In genomic region chr6:114227378-114227777, GRCm38 (mm10) we compare ENCODE assay signal across 17 mouse cellular contexts. TPM values are rescaled to one million over a fixed set of nuclear protein-coding genes. Genes with fewer than 3 reads are reported as not detected.
DNase-seq lines count a peak whose midpoint lies in the region; ATAC-seq and TF ChIP-seq lines count a peak whose summit lies in the region.
"Had no signal": no experiment of that assay in that cellular context is flagged by ENCODE, and none has a peak within 500 bp of the region (broad histone marks: within the 10 kb centered on the region; RNA-seq: fewer than 3 reads in every experiment).

No protein-coding gene starts in this region.

- H3K36me3 ChIP-seq in midbrain, embryonic 10.5 days = no peaks in the 10 kb centered on the region
- H3K36me3 ChIP-seq in midbrain, embryonic 11.5 days (ENCODE audit: control insufficient read depth, insufficient read depth, low read length) = no peaks in the 10 kb centered on the region
- no peaks in the 10 kb centered on the region; the same call in 1 of the 2 replicates for H3K36me3 ChIP-seq in hindbrain, postnatal 0 days (ENCODE audit: insufficient read depth, low read length)
- H3K36me3 ChIP-seq in midbrain, embryonic 15.5 days (replicated peaks) = no peaks in the 10 kb centered on the region
- H3K36me3 ChIP-seq: embryonic facial prominence, embryonic 15.5 days; forebrain, embryonic 15.5 days; heart, embryonic 15.5 days; intestine, embryonic 15.5 days had no signal

- DNase-seq in adrenal gland, adult 2 months = peak; percentile 15
- no peak for DNase-seq in adrenal gland, postnatal 10 days
- peak; percentile 44 for DNase-seq in midbrain, embryonic 10.5 days (ENCODE audit: low spot score)
- no peak for DNase-seq in midbrain, embryonic 11.5 days (ENCODE audit: low spot score, missing footprints)
- DNase-seq in hindbrain, postnatal 0 days (ENCODE audit: low spot score) = peak; percentile 35
- DNase-seq in spleen, adult 12 weeks (ENCODE audit: low spot score) = no peak
- no peak for DNase-seq in urinary bladder, adult 18-20 months (ENCODE audit: low spot score in 2 of 2)
- DNase-seq: cerebellum, postnatal 10 days; gastrocnemius, postnatal 10 days; kidney, postnatal 10 days; lung, postnatal 4 days had no signal

- WGBS in midbrain, embryonic 10.5 days = 2% methylated on average over 2 of the region's 2 CpGs
- WGBS in midbrain, embryonic 11.5 days = 0% methylated on average over 2 of the region's 2 CpGs
- WGBS in hindbrain, postnatal 0 days = 6% methylated on average over 2 of the region's 2 CpGs
- WGBS in midbrain, embryonic 15.5 days = 2% methylated on average over 2 of the region's 2 CpGs

- no peaks in the 10 kb centered on the region for H3K9me3 ChIP-seq in midbrain, embryonic 10.5 days (replicated peaks)
- no peaks in the 10 kb centered on the region for H3K9me3 ChIP-seq in midbrain, embryonic 11.5 days (ENCODE audit: control insufficient read depth, low read length)
- H3K9me3 ChIP-seq in hindbrain, postnatal 0 days (ENCODE audit: low read length) = no peaks in the 10 kb centered on the region
- H3K9me3 ChIP-seq in midbrain, embryonic 15.5 days = no peaks in the 10 kb centered on the region
- H3K9me3 ChIP-seq: embryonic facial prominence, embryonic 15.5 days; forebrain, embryonic 15.5 days; heart, embryonic 15.5 days; intestine, embryonic 15.5 days had no signal

- no peak for ATAC-seq in midbrain, embryonic 11.5 days (ENCODE audit: low FRiP score)
- ATAC-seq in hindbrain, postnatal 0 days = no peak
- no peak for ATAC-seq in midbrain, embryonic 15.5 days (replicated peaks)
- ATAC-seq: forebrain, embryonic 15.5 days; intestine, embryonic 15.5 days; Patski had no signal

- no peak overlapping the region for H3K27ac ChIP-seq in midbrain, embryonic 10.5 days (replicated peaks)
- no peak overlapping the region for H3K27ac ChIP-seq in midbrain, embryonic 11.5 days (ENCODE audit: low read depth, low read length)
- peak overlapping the region; percentile 32; the same call in 1 of the 2 replicates for H3K27ac ChIP-seq in hindbrain, postnatal 0 days
- peak overlapping the region; percentile 51 for H3K27ac ChIP-seq in midbrain, embryonic 15.5 days
- H3K27ac ChIP-seq: embryonic facial prominence, embryonic 15.5 days; forebrain, embryonic 15.5 days; heart, embryonic 15.5 days; intestine, embryonic 15.5 days had no signal

- H3K4me2 ChIP-seq in midbrain, embryonic 11.5 days = no peak overlapping the region
- no peak overlapping the region for H3K4me2 ChIP-seq in hindbrain, postnatal 0 days (ENCODE audit: low read depth, low read length)
- H3K4me2 ChIP-seq in midbrain, embryonic 15.5 days = no peak overlapping the region
- H3K4me2 ChIP-seq: embryonic facial prominence, embryonic 15.5 days; forebrain, embryonic 15.5 days; heart, embryonic 15.5 days; intestine, embryonic 15.5 days had no signal

- H3K4me3 ChIP-seq in midbrain, embryonic 10.5 days = no peak overlapping the region
- H3K4me3 ChIP-seq in midbrain, embryonic 11.5 days (ENCODE audit: low read depth, low read length) = no peak overlapping the region
- H3K4me3 ChIP-seq in hindbrain, postnatal 0 days (ENCODE audit: low read length) = no peak overlapping the region
- no peak overlapping the region for H3K4me3 ChIP-seq in midbrain, embryonic 15.5 days
- H3K4me3 ChIP-seq: embryonic facial prominence, embryonic 15.5 days; forebrain, embryonic 15.5 days; heart, embryonic 15.5 days; intestine, embryonic 15.5 days had no signal

- H3K9ac ChIP-seq in midbrain, embryonic 11.5 days (ENCODE audit: low read length) = no peak overlapping the region
- no peak overlapping the region for H3K9ac ChIP-seq in hindbrain, postnatal 0 days (replicated peaks; ENCODE audit: low read length)
- H3K9ac ChIP-seq in midbrain, embryonic 15.5 days = no peak overlapping the region
- H3K9ac ChIP-seq: embryonic facial prominence, embryonic 15.5 days; forebrain, embryonic 15.5 days; heart, embryonic 15.5 days; intestine, embryonic 15.5 days had no signal

- peaks cover 24% of the 10 kb centered on the region; the same call in 1 of the 2 replicates for H3K27me3 ChIP-seq in midbrain, embryonic 10.5 days (ENCODE audit: low read depth, poor library complexity, severe bottlenecking)
- no peaks in the 10 kb centered on the region for H3K27me3 ChIP-seq in midbrain, embryonic 11.5 days (ENCODE audit: control insufficient read depth, insufficient read depth, low read length)
- H3K27me3 ChIP-seq in hindbrain, postnatal 0 days (ENCODE audit: insufficient read depth, low read length) = no peaks in the 10 kb centered on the region
- peaks cover 5% of the 10 kb centered on the region; the same call in 1 of the 2 replicates for H3K27me3 ChIP-seq in midbrain, embryonic 15.5 days (replicated peaks)
- H3K27me3 ChIP-seq: embryonic facial prominence, embryonic 15.5 days; forebrain, embryonic 15.5 days; heart, embryonic 15.5 days; intestine, embryonic 15.5 days had no signal

- peaks cover 9% of the 10 kb centered on the region for H3K4me1 ChIP-seq in midbrain, embryonic 10.5 days
- H3K4me1 ChIP-seq in midbrain, embryonic 11.5 days (ENCODE audit: control insufficient read depth, insufficient read depth, low read length) = no peaks in the 10 kb centered on the region
- no peaks in the 10 kb centered on the region for H3K4me1 ChIP-seq in hindbrain, postnatal 0 days (ENCODE audit: insufficient read depth, low read length)
- peaks cover 4% of the 10 kb centered on the region; the same call in 1 of the 2 replicates for H3K4me1 ChIP-seq in midbrain, embryonic 15.5 days
- H3K4me1 ChIP-seq: embryonic facial prominence, embryonic 15.5 days; forebrain, embryonic 15.5 days; heart, embryonic 15.5 days; intestine, embryonic 15.5 days had no signal

- no peak for TF ChIP-seq CTCF in hindbrain, postnatal 0 days (IDR thresholded peaks at IDR 0.05; ENCODE audit: low read depth)

RNA-seq across cellular contexts. Expression of gene Slc6a1, which starts 55.1 kb away (rescaled TPM):
- not detected for total RNA-seq in adrenal gland, adult 2 months (2021)
- polyA plus RNA-seq in adrenal gland, adult 2 months (2012; rRNA removed) = not detected in 2 replicates
- under 1 TPM; 0.06 to 0.27 TPM for total RNA-seq in adrenal gland, postnatal 10 days (2021)
- polyA plus RNA-seq in midbrain, embryonic 10.5 days (2016; fragmentation: Nextera tagmentation; extraction: Ambion mirVana) = 4.7 and 13.1 TPM in 2 replicates
- polyA plus RNA-seq in midbrain, embryonic 11.5 days (2014; fragmentation: Nextera tagmentation; extraction: Ambion mirVana) = 13.3 and 16.5 TPM in 2 replicates
- total RNA-seq in hindbrain, postnatal 0 days (2014; rRNA removed) = 433 and 470 TPM in 2 replicates
- 176 and 177 TPM in 2 replicates for polyA plus RNA-seq in hindbrain, postnatal 0 days (2015; fragmentation: Nextera tagmentation; extraction: Ambion mirVana)
- polyA plus RNA-seq in midbrain, embryonic 15.5 days (2015; fragmentation: Nextera tagmentation; extraction: Ambion mirVana) = 145 and 155 TPM in 2 replicates
- polyA plus RNA-seq: Patski had no signal

Comparison
In these comparisons a context has a peak if more than half of its experiments do, and no peak if none do; other contexts are left out.
1. DNase-seq: peak in adrenal gland, adult 2 months (single experiment), midbrain, embryonic 10.5 days (single experiment) and hindbrain, postnatal 0 days (single experiment); none in adrenal gland, postnatal 10 days (single experiment), midbrain, embryonic 11.5 days (single experiment), spleen, adult 12 weeks (single experiment) and urinary bladder, adult 18-20 months (0 of 2).
2. H3K27ac ChIP-seq: peak in hindbrain, postnatal 0 days (single experiment) and midbrain, embryonic 15.5 days (single experiment); none in midbrain, embryonic 10.5 days (single experiment) and midbrain, embryonic 11.5 days (single experiment).